Mouse (Mus musculus): Measurements from ENCODE around the gene Kirrel3.

Kirrel3 gene

GRCm38 (mm10) chr9:34987422-34988148, 501.9 kb downstream of the Kirrel3 start:
- DNase-seq (ENCODE audit: low spot score) = no peak

- DNase-seq (ENCODE audit: low spot score) = no peak
Measured at GRCm38 (mm10) chr9:34988683-34989082, 503.0 kb downstream of the Kirrel3 start.

GRCm38 (mm10) chr9:34992201-34992600, 506.5 kb downstream of the Kirrel3 start:
- DNase-seq (ENCODE audit: low spot score) = no peak

GRCm38 (mm10) chr9:34993467-34994211, 507.9 kb downstream of the Kirrel3 start:
- DNase-seq (ENCODE audit: low spot score) = peak; percentile 79

- no peak for DNase-seq (ENCODE audit: low spot score)
Measured at GRCm38 (mm10) chr9:34995078-34995477, 509.4 kb downstream of the Kirrel3 start.

GRCm38 (mm10) chr9:34995660-34996378, 510.1 kb downstream of the Kirrel3 start:
- no peak for DNase-seq (ENCODE audit: low spot score)

- no peak for DNase-seq (ENCODE audit: low spot score)
Measured at GRCm38 (mm10) chr9:34997880-34998865, 512.5 kb downstream of the Kirrel3 start.

GRCm38 (mm10) chr9:35004113-35004512, 518.4 kb downstream of the Kirrel3 start:
- DNase-seq (ENCODE audit: low spot score) = no peak

- DNase-seq (ENCODE audit: low spot score) = peak; percentile 12
Measured at GRCm38 (mm10) chr9:35007697-35008341, 522.1 kb downstream of the Kirrel3 start.

- DNase-seq (ENCODE audit: low spot score) = no peak
Measured at GRCm38 (mm10) chr9:35016762-35017161, 531.1 kb downstream of the Kirrel3 start.

GRCm38 (mm10) chr9:35017563-35017962, 531.9 kb downstream of the Kirrel3 start:
- no peak for DNase-seq (ENCODE audit: low spot score)

- no peak for DNase-seq (ENCODE audit: low spot score)
Measured at GRCm38 (mm10) chr9:35018056-35018455, 532.4 kb downstream of the Kirrel3 start.

- DNase-seq (ENCODE audit: low spot score) = peak; percentile 51
Measured at GRCm38 (mm10) chr9:35019372-35019771, 533.7 kb downstream of the Kirrel3 start.

- no peak for DNase-seq (ENCODE audit: low spot score)
Measured at GRCm38 (mm10) chr9:35020015-35020653, 534.4 kb downstream of the Kirrel3 start.

GRCm38 (mm10) chr9:35021744-35022143, 536.0 kb downstream of the Kirrel3 start:
- DNase-seq (ENCODE audit: low spot score) = no peak

GRCm38 (mm10) chr9:35024591-35025496, 539.1 kb downstream of the Kirrel3 start:
- DNase-seq (ENCODE audit: low spot score) = no peak

GRCm38 (mm10) chr9:35026311-35026710, 540.6 kb downstream of the Kirrel3 start:
- no peak for DNase-seq (ENCODE audit: low spot score)

GRCm38 (mm10) chr9:35026897-35027311, 541.2 kb downstream of the Kirrel3 start:
- no peak for DNase-seq (ENCODE audit: low spot score)

- DNase-seq (ENCODE audit: low spot score) = no peak
Measured at GRCm38 (mm10) chr9:35027382-35027997, 541.8 kb downstream of the Kirrel3 start.
